Mouse (Mus musculus) megakaryocyte, adult 5-6 weeks (primary cell): Measurements from ENCODE around the gene Nbea. TPM values are rescaled to one million over a fixed set of nuclear protein-coding genes. Genes with fewer than 3 reads are reported as not detected.
A peak's percentile ranks its signal among the peaks of the same experiment; 100 is the strongest.

Source experiments
- ATAC-seq: 2 replicates; pipeline ENCODE4 v1.8.0; 2016; ENCODE audit warnings: mild to moderate bottlenecking, inconsistent platforms; ENCODE audit not compliant: poor library complexity, severe bottlenecking
- total RNA-seq, 2 experiments: library from RNA; stranded (forward) in 1 of 2; stranded (reverse) in 1 of 2; fragments of 153-499, 151-499 nt in 1 of 2; fragments of 221-1000, 200-1000 nt in 1 of 2; gene quantifications; 2 replicates each; pipeline versions ENCODE4 v1.2.3 to v1.2.4; 2015 to 2017

The Nbea gene
- total RNA-seq, 2 experiments from 2014 or later = 0.02 to 0.07 TPM

GRCm38 (mm10) chr3:55835207-55835606 is 348.3 kb downstream of the Nbea start:
- ATAC-seq = no peak

GRCm38 (mm10) chr3:55830226-55830625 is 353.3 kb downstream of the Nbea start:
- ATAC-seq = no peak

GRCm38 (mm10) chr3:55828481-55829256 is 354.8 kb downstream of the Nbea start:
- peak; percentile 90 for ATAC-seq

- no peak for ATAC-seq
Observed at GRCm38 (mm10) chr3:55824864-55825263, 358.6 kb downstream of the Nbea start.

- no peak for ATAC-seq
Observed at GRCm38 (mm10) chr3:55819598-55819997, 363.9 kb downstream of the Nbea start.

- ATAC-seq = no peak
Observed at GRCm38 (mm10) chr3:55818082-55818481, 365.4 kb downstream of the Nbea start.

- ATAC-seq = peak; percentile 98
Observed at GRCm38 (mm10) chr3:55816638-55817375, 366.7 kb downstream of the Nbea start.

GRCm38 (mm10) chr3:55816096-55816495 is 367.4 kb downstream of the Nbea start:
- ATAC-seq = no peak

- no peak for ATAC-seq
Observed at GRCm38 (mm10) chr3:55814993-55815625, 368.4 kb downstream of the Nbea start.

GRCm38 (mm10) chr3:55794768-55795167 is 388.7 kb downstream of the Nbea start:
- ATAC-seq = no peak

GRCm38 (mm10) chr3:55793842-55794575 is 389.5 kb downstream of the Nbea start:
- ATAC-seq = no peak

GRCm38 (mm10) chr3:55792251-55792650 is 391.2 kb downstream of the Nbea start:
- ATAC-seq = no peak

- peak; percentile 72 for ATAC-seq
Observed at GRCm38 (mm10) chr3:55790609-55791008, 392.9 kb downstream of the Nbea start.

GRCm38 (mm10) chr3:55789856-55790255 is 393.6 kb downstream of the Nbea start:
- ATAC-seq = 0 out of 2 replicates have a peak, but pooled peaks have one; percentile 20

- no peak for ATAC-seq
Observed at GRCm38 (mm10) chr3:55788621-55789201, 394.8 kb downstream of the Nbea start.

GRCm38 (mm10) chr3:55788214-55788586 is 395.3 kb downstream of the Nbea start:
- ATAC-seq = no peak

GRCm38 (mm10) chr3:55787487-55788213 is 395.9 kb downstream of the Nbea start:
- peak; percentile 17; the same call in 1 of the 2 replicates for ATAC-seq

GRCm38 (mm10) chr3:55786835-55787486 is 396.5 kb downstream of the Nbea start:
- ATAC-seq = no peak

- no peak for ATAC-seq
Observed at GRCm38 (mm10) chr3:55785981-55786725, 397.3 kb downstream of the Nbea start.
